Mouse (Mus musculus) spleen, adult 12 weeks (tissue): ENCODE results near the gene Cgrrf1.

Experiments
- DNase-seq: peaks from one replicate; pipeline ENCODE4 v3.0.0; 2022; ENCODE audit warnings: low spot score

Gene Cgrrf1

GRCm38 (mm10) chr14:46821873-46822716, 9.8 kb upstream of the Cgrrf1 start, which contains the start of gene Gmfb:
Gene Gmfb (minus strand): TSS chr14:46822242.
- DNase-seq: peak; percentile 88

DNA sequence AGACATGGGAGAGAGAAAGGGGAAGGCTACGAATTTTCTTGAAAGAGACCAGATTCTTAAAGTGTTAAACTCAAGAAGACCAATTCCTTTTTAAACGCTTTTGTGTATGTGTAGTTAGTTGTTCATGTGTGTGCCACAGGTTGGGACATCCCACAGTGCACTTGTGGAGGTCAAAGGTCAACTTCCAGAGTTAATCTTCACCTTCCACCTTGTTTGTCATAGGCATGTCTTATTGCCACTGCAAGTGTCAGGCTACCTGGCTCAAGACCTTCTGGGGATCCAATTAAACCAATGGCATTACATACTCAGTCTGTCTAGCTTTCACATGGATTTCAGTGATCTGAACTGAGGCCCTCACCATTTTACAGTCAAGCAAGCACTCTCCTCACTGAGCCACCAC, 7.9 kb upstream of the Cgrrf1 start:
- no peak for DNase-seq

- no peak for DNase-seq
Measured at GRCm38 (mm10) chr14:46827430-46827829, 4.5 kb upstream of the Cgrrf1 start.

DNA sequence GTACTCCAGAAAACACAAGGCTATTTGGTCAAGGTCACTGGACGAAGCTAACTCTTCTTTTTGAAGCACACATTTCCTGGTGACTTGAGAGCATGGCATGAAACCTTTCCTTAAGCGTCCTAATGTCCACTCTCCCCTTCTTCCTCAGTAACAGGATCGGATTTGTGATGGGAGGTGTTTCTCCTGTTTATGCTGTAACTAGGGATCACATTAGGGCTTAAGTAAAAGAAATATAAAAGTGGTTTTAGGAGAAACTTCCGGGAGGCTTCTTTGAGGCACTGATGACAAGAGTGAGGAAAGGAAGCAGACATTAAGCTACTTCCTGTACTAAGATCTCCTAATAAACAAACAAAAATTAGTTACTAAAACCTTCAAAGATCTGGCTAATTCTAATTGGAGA, 630 bp upstream of the Cgrrf1 start:
- DNase-seq: no peak

GRCm38 (mm10) chr14:46832354-46833272, 688 bp downstream of the Cgrrf1 start:
- DNase-seq: no peak

DNA sequence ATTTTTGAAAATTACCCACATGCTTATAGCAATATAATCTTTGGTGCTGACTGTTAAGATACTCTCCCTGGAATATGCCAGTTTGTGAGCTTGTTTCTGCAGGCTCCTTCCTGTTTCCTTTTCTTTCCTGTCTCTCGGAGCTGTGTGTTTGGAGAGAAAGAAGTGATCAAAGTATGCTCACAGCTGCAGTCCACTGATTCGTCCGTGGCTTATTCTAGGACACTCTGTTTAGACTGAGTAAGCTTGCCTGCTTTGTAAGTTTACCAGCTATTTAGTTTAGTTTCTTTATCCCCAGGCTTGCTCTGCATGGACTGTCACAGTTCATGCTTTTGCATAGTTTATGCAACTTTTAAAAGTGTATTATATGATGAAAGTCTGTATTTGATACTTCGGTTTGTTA, 7.4 kb downstream of the Cgrrf1 start:
- DNase-seq: no peak

DNA sequence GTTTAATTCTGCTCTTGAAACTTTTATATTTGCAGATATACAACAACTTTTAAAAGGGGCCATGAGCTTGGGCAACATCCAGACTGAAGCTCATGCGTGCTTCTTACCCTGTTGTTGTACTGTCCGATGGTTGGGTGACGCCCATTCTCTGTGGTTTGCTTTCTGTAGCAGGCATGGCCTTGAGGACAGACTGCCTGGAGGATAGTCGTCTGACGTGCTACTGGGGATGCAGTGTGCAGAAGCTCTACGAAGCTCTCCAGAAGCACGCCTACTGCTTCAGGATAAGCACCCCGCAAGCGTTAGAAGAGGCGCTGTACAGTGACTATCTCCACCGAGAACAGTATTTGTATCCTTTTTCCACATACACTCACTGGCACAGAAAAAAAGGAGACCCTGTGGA, 13.8 kb downstream of the Cgrrf1 start:
- no peak for DNase-seq

- no peak for DNase-seq
Measured at GRCm38 (mm10) chr14:46848063-46848590, 16.2 kb downstream of the Cgrrf1 start.

DNA sequence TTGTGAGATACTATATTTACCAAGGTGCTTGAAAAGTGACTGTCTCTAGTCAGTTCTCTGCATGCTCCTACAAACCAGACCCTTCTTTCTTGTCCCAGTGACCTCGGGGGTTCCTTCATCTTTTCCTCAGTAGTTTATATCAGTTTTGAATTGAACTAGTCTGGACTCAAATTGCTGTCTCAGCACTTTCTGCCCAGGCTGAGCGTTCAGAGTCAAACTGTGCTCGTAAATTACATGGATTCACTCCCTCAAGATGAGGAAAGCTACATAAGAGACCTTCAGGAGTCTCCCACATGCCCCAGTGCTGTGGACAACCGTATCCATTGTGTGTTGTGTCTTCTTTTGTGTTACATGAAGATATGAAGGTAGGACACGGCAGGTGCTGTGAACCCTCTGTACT, 16.8 kb downstream of the Cgrrf1 start:
- DNase-seq: no peak

- no peak for DNase-seq
Measured at GRCm38 (mm10) chr14:46849769-46850168, 17.8 kb downstream of the Cgrrf1 start.

DNA sequence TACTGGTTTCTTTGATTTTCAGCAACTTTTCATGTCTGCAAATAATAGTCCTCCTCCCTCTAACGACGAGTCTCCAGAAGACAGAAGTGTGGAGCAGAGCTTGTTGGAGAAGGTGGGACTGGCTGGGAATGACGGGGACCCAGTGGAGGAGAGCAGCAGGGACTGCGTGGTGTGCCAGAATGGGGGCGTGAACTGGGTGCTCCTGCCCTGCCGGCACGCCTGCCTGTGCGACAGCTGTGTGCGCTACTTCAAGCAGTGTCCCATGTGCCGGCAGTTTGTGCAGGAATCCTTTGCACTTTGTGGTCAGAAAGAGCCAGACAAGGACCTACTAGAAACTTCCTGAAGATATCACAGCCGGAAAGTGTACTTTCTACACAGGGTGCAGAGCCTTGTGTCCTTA, 21.8 kb downstream of the Cgrrf1 start:
- DNase-seq: no peak

DNA sequence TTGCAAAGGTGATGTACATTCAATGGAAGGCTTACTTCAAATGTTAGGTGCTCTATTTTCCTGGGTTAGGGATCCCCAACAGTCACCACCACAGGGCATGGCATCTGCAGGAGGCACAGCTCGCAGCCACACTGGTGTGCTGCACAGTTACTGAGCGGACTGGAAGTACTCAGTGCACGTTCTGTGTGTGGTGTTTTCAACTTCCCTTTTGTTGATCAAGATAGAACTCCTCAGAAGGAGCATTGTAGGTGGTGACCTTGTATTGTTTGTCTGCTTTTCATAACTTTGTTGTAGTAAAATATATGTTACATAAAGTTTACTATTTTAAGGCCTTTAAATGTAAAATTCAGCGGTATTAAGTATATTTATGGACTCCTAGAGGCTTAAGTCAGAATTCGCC, 31.0 kb downstream of the Cgrrf1 start:
- DNase-seq: no peak

- no peak for DNase-seq
Measured at GRCm38 (mm10) chr14:46880935-46881334, 49.0 kb downstream of the Cgrrf1 start.

GRCm38 (mm10) chr14:46881581-46882430, 49.9 kb downstream of the Cgrrf1 start:
- no peak for DNase-seq

DNA sequence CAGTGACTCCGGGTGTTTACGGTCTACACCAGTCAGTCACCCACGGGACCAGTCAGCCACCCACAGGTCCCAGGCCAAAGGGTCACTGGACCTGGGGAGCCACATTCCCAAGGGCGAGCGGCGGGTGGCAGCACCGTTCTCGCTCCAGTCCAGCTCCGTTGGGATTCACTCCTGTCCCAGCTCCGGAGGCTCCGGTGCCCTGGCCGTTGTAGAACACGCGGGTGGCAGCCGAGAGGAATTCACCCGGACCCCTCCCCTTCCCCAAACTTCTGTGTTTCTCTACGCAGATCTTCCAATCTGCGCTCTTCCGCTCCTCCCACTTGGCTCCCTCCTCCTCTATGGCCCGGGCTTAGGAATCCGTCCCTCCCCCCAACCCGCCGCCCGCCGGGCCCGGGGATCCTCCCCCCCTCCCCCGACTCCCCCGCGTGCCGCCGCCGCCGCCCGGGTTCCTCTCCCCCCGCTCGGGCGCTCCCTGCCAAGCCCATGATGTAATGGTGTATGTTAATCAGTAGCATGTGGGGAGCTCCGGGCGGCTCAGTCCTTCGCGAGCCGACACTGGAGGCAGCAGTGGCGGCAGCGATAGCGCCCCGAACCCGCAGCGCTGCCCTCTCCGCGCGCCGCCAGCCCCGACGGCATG, 50.6 kb downstream of the Cgrrf1 start, which contains the start of gene Samd4:
Gene Samd4 (plus strand): TSS at position 424 of the 637 bp plus-strand sequence.
- no peak for DNase-seq

DNA sequence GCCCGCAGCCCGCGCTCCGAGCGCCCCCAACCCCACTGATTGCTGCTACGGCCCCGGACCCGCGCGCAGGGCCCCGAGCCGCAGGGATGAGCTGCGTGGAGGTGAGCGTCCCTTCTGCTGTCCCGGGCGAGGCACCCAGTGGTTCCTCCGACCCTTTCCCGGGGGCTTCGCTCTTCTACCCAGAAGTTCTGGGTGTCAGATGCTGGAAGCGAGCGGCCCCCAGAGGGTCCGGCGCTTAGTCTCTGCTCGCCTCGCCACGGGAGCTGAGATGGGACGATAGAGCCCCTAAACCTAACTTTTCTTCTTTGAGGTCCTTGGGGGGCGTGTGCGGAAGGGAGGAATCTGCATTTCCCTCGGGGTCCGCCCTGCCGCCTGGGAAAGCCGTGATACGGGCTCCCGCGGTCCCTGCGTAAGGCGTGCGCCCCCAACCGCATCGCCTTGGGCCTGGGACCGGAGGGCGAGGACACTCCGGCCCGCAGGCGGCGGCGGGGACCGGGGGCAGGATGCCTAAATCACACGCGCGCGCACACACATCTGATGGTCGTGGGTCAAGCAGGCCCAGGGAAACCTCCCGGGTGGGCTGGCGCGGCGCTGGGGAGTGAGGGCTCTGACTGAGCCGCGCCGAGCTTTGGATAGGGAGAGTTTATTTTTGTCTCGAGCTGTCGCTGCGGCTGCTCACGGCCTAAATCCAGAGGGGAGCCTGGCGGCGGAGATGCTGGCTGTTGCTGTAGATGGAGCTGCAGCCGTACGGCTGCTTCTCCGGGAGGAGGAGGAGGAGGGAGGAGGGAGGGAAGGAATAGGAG, 51.3 kb downstream of the Cgrrf1 start:
- DNase-seq: no peak

- DNase-seq: no peak
Measured at GRCm38 (mm10) chr14:46883871-46884441, 52.0 kb downstream of the Cgrrf1 start.

GRCm38 (mm10) chr14:46884701-46885428, 52.9 kb downstream of the Cgrrf1 start:
- DNase-seq: no peak

- no peak for DNase-seq
Measured at GRCm38 (mm10) chr14:46885429-46885755, 53.5 kb downstream of the Cgrrf1 start.
